Mouse (Mus musculus): ENCODE data around the gene Arhgap23.

The Arhgap23 gene

DNA sequence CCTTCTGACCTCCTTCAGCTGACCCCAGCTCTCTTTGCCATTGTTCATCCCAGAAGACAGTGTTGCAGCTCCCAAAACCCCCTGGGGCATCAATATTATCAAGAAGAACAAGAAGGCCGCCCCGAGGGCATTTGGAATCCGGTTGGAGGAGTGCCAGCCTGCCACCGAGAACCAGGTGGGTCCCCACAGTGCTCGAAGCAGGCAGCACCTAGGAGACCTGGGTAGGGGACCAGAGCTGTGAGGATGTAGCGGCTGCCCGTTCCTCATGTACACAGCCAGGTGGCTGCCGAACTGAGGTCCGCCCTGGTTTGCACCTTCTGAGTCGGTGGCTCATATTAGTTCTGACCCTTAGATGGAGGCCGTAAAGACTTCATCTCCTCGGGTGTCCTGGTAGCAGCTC, 50.6 kb downstream of the Arhgap23 start:
- no peak for DNase-seq (ENCODE audit: low read depth)

DNA sequence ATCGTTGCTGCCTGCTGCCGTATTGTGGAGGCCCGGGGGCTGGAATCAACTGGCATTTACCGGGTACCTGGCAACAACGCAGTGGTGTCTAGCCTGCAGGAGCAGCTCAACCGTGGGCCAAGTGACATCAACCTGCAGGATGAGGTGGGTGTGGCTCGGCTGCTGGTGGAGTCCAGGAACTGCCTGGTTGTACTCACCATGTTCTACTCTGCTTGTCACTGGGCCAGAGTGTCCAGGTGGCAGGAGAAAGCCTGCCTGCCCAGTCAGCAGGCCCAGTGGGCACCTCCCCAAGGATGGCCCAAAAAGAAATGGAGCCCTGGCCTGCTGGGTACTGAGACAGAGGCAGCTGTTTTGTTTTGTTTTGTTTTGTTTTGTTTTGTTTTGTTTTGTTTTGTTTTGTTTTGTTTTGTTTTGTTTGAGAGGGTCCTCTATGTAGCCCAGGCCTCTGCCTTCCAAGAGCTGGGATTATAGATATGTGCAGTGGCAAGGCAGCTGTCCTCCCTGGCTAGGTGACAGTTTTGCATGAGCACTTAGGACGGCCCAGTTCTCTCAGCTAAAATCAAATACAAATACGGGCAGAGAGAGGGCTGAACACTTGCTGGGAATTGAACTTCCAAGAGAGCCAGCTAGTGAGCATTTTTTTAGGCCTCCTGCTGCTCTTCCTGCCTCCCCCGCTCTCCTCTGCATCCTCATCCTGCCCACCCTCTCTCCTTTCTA, 51.3 kb downstream of the Arhgap23 start:
- DNase-seq (ENCODE audit: low read depth), result no peak

DNA sequence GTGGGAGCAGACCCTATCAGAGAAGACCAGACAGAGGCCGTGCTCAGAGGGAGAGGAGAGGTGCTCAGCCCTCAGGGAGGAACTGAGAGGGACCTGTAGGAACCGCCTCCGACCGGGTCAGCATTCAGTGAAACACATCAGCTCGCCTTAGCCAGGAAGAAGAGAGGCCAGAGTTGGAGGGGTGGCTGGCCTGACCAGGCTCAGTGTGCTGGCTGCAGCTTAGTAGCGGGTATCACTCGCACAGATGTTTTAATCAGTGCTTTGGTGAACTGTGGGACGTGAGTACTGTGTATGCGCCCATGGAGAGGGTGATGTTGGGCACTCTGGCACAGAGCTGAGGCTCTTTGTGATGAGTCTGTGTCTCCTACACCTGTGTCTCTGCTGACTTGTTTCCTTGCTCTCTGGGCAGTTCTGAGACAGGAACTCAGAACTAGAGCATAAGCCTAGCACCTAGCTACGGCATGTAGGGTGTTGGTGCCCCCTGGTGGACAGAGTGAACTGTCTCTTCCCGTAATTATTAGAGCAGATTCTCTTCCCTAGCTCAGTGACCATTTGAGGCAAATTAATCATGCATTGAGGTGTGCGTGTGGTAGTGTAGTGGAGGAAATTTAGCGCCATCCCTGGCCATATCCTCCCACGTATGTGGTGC, 53.4 kb downstream of the Arhgap23 start:
- peak; percentile 93 for DNase-seq (ENCODE audit: low read depth)

DNA sequence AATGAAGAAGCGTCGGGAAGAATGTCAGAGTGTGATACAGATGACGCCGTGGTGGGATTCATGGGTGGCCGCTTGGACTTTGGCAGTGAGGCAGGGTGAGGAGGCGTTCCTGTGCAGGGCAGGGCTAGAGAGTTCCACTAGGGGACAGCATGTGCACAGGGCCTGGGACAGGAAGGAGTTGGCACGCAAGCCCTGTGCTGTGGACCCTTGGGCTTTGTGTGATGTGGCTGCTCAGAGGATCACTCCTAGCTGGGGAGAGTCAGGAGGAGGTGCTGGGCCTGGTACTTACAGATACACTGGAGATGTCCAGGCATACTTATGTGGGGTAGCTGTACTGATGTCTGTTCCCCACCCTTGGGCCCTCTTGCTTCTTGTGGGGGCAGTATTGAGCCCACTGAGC, 54.5 kb downstream of the Arhgap23 start:
- no peak for DNase-seq (ENCODE audit: low read depth)

DNA sequence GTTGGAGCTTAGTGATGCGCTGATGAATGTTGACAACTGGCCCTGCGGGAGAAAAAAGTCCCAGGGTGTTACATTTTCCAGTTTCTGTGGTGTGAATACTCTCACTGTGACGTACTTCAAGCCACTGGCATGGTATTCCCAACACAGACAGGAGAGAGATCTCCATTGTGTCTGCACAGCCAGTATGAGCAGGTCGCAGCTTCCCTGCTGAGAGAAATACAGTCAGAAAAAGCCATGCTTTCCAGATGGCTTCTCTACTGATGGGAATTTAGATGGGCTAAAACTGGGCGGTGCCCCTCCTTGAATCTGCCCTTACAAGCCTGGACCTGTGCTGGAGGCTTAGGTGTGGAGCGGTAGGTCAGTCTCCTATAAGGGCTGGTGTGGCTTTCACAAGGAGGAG, 55.9 kb downstream of the Arhgap23 start:
- no peak for DNase-seq (ENCODE audit: low read depth)

DNA sequence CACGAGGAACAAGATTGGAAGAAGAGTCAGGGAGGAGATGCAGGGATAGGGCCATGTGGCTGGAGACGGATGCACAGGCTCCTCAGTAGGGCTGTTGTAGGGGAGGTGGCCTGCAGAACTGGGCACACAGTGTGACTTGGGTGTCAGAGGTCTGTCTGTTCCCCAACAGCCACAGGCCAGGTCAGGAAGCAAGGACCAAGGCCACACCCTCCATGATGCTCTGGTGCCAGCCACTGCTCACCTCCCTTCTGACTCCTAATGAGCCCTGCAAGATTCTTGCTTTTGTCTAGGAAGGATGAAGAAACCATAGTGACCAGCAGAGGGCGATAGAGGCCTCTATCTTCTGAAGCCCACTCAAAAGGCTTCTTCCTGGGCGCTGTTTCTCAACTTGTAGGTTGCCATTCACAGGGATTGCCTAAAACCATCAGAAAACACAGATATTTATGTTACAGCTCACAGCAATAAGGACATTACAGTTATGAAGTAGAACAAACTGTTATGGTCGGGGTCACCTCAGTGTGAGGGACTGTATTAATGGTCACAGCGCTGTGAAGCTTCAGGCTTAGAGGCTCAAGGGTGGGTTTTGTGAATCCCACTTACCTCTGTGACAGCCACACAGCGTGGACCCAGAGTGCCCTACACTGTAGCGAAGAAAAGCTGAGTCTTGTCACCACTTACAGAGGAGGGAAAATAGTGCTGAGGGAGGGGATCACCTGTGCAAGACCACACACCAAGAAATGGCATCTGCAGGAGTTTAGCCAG, 61.2 kb downstream of the Arhgap23 start:
- peak; percentile 88 for DNase-seq (ENCODE audit: low read depth)

DNA sequence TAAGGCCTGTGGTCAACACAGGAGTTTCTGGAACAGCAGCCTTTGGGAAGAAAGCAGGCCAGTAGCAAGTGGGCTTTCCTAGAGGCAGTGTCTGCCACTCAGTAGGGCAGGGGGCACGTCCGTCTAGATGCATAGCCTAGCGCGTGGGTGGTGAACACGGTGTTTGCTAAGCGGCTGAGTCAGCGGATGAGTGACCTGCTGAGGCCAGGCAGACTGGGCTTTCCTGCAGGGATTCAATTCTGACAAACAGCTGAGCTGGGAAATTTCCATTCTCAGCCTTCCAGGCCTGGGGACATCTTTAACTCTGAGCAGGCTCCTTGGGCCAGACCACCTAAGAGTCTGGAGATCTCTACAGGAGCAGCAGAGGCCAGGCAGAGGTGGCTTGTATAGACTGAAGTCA, 62.1 kb downstream of the Arhgap23 start:
- peak; percentile 59 for DNase-seq (ENCODE audit: low read depth)

DNA sequence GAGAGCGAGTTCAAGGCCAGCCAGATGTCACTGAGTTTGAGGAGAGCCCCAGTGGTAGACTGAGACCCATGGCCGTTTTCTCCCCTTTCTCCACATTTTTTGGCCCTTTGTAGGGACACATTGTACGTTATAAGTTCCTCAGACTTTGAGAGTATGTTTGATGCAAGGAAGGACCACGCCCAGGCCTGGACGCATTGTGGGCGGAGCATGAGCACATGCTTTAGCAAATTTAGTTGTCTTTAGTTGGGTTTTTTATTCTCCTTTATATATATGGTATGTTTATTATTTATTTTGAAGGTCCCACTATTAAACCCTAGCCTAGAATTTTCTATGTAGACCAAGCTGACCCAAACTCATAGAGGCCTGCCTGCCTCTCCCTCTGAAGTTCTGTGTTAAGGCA, 63.0 kb downstream of the Arhgap23 start:
- DNase-seq (ENCODE audit: low read depth), result no peak

DNA sequence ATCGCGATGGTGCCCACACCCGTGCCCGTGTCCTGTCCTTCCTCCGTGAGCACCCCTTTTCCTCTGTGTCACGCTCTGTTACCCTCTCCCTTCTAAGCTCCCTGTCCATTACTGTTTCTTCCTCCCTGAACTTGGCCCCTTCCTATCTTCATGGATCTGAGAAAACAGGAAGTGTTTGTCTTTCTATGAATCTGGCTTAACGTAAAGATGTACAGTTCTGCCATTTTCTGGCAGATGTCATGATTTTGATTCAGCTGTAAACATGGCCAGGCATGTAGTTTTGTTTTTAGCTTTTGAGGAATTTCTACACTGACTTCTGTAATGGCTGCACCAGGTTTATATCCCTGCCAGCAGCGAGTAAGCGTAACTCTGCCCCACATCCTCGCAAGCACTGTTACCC, 63.8 kb downstream of the Arhgap23 start:
- DNase-seq (ENCODE audit: low read depth), result no peak

DNA sequence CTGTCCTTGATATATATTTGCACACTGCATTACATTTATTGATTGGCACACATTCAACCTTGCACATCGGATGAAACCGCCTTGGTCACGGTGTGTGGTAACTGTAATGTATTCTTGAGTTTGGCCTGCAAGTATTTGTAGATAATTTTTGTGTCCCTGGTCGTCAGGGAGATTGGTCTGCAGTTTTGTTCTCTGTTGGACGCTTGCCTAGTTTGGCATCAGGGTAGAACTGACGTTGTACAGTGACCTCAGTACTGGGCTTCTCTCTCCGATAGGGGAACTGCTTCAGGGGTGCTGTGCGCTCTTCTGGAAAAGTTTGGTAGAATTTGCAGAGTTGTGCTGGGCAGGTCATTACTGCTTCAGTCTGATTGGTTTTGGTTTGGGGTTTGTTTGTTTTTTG, 64.5 kb downstream of the Arhgap23 start:
- no peak for DNase-seq (ENCODE audit: low read depth)

DNA sequence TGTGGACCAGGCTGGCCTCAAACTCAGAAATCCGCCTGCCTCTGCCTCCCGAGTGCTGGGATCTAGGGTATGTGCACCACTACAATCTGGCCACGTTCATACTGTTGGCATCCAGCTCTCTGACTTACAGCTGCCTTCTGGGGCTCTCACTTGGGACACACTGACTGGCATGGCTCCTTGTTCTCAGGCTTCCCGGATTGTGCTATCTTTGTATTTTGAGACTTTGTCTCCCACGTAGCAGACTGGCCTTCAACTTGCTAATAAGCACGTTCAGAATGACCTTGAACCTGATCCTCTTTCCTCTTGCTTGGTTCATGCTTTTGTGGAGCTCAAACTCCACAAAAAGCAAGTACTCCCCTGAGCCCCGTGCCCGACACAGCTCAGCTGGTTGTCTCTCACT, 70.3 kb downstream of the Arhgap23 start:
- no peak for DNase-seq (ENCODE audit: low read depth)

DNA sequence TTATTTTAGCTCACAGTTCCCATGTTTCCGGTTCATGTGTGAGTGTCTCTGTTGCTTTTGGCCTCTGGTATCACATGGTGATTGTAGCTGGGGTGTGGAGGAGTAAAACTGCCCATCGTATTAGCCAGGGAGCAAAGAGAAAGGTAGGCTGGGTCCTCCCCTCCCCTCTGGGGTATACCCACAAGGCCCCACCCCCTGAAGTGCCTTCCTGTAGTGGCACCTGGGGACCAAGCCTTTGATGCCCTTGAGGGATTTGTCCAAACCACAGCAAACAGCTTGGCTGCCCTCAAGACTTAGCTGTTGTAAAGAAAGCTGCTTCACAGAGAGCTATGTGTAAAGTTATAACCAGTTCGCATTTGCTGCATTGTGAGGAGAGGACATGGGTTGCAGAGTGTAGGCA, 72.3 kb downstream of the Arhgap23 start:
- DNase-seq (ENCODE audit: low read depth), result no peak

DNA sequence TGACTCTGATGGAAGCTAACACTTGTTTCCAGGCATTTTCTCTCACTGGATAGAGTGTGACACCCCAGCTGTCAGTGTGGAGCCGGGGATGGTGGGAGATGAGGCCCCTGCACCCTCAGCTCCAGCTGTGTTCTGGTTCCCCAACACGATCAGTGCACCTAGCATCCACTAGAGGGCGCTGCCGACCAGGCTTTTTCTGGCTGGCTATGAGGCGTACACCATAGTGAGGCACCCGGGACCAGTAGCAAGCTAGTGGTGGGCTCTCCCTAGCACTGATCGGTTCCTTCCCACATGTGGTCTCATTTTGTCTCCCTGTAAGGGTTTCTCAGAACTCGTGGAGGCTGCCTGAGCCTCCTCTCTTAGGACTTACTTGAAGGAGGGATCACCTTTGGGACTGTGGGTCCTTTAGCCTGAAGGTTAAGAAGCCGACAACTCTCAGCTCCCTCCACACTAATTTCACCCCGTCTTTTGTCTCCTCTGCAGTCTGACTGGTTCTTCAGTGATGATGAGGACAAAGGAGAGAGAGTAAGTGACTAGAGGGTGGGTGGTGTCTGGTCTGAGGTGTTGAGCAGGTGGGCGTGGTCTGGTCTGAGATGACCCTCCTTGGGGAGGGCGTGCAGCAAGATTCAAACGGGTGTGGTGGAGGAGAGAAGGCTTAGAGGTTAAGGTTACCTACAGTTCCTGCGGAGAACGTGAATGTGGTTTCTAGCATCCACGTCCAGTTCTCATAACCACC, 74.4 kb downstream of the Arhgap23 start:
- DNase-seq (ENCODE audit: low read depth), result peak; percentile 76

DNA sequence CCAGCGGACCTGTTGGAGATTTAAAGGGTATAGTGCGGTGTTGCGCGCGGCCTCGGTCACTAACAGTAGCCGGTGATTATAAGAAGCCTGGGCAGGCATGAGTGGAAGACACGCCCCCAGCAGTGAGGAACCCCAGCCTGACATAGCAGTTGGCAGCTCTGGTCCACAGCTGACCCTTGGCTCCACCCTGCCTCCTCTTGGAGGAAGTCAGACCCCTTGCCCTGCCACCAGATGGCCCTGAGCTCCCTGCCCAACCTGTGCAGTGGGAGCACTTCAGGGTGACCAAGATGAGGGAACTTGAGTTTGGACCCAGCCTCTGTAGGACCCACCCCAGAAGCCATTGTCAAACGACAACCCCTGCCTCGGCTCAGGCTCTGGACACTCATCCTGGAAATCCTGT, 76.3 kb downstream of the Arhgap23 start:
- DNase-seq (ENCODE audit: low read depth), result no peak

DNA sequence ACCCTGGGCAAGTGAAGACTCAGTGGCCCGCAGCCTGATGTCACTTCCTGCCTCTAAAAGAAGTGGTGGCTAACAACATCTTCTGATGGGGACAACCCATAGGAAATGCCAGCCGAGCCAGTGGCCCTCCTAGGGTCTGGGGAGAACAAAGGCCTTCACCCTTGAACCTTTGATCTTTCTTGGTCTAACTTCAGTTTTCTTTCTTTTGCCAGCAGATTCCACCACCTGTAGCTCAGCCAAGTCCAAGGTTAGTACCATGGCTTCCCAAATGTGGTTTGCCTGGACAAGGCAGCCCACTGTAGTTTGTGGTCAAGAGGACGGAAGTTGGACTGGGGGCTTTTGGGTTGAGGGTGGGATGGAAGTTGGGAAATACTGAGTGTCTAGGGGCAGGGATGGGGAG, 77.5 kb downstream of the Arhgap23 start:
- no peak for DNase-seq (ENCODE audit: low read depth)

DNA sequence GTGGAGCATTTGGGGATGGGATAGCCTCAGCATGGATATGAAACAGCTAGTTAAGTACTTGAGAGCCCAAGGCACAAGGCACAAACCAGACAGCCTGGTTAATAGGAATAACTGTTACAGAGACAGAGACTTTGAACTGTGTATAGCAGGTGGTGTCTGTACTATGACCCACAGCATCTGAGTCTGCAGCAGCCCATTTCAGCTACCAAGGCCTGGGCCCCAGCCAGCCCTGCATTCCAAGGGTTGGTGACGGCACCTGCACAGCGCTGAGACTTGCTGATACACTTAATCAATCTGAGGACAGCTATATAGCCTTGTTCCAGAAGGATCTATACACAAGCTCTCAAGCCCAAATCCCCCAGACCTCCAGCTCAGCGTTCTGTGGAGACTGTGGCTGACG, 82.2 kb downstream of the Arhgap23 start:
- no peak for DNase-seq (ENCODE audit: low read depth)

DNA sequence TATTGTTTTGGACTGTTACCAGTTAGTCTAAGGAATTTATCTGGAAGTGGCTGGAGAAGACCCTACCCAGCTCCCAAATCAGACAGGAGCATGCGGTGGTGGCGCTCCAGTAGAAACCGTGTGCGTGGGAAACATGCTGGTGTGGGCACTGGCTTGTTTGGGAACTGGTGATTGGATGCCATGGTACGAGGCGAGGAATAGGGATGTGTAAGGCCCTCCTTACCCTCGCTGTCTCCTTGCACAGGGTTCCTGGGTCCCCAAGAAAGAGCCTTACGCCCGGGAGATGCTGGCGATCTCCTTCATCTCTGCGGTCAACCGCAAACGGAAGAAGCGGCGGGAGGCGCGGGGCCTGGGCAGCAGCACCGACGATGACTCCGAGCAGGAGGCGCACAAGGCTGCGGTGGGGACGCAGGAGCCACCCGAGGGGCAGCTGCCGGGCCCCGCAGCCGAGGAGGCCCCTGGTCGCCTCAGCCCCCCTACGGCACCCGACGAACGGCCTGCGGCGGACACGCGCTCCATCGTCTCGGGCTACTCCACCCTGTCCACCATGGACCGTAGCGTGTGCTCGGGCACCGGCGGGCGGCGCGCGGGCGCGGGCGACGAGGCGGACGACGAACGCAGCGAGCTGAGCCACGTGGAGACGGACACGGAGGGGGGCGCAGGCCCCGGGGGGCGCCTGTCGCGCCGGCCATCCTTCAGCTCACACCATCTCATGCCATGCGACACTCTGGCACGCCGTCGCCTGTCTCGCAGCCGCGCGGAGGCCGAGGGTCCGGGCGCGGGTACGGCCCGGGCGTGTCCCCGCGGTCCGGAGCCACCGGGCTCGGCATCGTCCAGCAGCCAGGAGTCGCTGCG, 84.8 kb downstream of the Arhgap23 start, which contains the start of gene 4933428G20Rik:
4933428G20Rik (minus strand) TSS at position 476 of the 855 bp plus-strand sequence.
- DNase-seq (ENCODE audit: low read depth), result no peak

DNA sequence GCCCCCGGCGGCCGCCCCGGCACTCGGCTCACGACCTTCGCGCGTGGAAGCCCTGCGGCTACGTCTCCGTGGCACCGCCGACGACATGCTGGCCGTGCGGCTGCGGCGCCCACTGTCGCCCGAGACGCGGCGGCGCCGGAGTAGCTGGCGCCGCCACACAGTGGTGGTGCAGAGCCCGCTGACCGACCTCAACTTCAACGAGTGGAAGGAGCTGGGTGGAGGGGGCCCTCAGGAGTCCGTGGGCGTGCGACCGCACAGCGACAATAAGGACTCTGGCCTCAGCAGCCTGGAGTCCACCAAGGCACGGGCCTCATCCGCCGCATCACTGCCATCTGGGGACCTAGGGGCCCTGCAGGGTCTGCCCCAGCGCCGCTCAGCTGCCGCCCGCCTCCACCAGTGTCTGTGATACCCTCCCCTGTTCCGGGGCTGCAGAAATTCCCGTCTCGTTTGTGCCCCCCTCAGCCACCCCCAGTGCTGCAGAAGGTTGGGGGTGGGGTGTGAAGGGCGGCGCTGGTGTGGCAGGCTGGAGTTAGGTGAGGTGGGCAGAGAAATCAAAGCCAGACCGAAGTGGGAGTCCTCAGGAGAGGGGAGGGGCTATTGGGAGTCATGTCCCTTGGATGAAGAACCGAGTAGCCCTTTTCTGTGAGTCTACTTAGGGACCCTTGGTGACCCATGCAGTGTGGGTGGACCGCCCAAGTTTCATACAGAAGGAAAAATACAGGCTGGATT, 85.6 kb downstream of the Arhgap23 start:
- DNase-seq (ENCODE audit: low read depth), result no peak

DNA sequence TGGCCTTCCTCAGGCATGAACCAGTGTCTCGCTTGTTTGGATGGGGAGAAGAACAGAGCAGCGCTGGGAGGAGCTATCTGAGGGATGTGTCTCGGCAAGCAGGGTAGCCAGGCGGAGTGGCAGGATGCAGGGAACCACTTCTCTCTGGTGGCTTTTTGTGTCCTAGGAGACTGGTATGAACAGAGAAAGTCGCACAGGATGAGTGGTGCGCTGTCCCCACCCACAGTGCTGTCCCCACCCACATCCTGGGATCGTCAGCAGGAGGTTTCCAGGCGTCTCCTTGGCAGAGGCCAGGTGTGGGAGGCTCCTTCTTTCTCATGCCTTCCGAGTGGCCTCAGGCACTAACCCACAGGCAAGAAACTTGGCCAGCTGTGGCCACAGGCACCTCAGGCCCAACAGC, 87.0 kb downstream of the Arhgap23 start:
- DNase-seq (ENCODE audit: low read depth), result no peak

DNA sequence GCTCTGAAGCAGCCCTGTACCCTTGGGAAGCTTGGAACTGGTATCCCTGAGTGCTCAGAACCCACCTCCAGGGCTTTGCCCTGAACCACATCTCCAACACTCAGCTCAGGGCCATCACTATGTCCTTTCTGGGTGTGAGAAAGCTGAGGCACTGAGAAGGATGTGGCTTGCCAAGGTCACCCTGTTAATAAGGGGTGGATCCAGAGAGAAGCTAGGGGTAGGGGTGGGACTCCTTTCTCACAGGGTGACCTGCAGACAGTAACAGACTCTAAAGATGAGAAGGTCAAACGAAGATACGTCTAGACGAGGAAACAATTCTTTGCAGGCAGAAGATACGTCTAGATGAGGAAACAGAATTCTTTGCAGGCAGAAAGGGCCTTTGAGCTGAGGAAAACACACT, 87.5 kb downstream of the Arhgap23 start:
- DNase-seq (ENCODE audit: low read depth), result no peak

DNA sequence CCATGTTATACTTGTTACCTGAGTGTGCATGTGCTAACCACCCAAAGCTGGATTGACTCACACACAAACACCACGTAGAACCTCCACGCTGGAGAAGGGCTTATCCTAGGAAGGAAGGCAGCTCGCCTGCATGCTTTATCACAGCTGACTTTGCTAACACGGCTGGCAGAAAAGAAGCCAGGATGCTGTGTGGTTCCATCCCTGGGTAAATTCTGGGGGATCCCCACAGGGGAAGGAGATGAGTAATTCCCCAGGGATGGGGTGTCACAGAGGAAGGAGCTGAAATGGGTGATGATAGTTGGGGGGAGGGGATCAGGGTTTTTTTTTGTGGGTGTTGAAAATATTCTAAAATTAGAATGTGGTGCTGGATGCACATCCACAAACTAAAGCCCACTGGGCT, 90.5 kb downstream of the Arhgap23 start:
- no peak for DNase-seq (ENCODE audit: low read depth)
